Mouse (Mus musculus) megakaryocyte, embryonic 14.5 days (primary cell): ENCODE results near the gene Bcl2l13.

Experiments used
- FLI1 ChIP-seq: IDR thresholded peaks from 2 replicates; pipeline ENCODE4 v1.6.1; 2012; ENCODE audit warnings: low read length, inconsistent platforms, mixed read lengths
- GATA1 ChIP-seq: IDR thresholded peaks from 3 replicates; pipeline ENCODE4 v1.6.1; 2012; ENCODE audit warnings: mixed read lengths, low read length, inconsistent platforms, borderline replicate concordance

DNA sequence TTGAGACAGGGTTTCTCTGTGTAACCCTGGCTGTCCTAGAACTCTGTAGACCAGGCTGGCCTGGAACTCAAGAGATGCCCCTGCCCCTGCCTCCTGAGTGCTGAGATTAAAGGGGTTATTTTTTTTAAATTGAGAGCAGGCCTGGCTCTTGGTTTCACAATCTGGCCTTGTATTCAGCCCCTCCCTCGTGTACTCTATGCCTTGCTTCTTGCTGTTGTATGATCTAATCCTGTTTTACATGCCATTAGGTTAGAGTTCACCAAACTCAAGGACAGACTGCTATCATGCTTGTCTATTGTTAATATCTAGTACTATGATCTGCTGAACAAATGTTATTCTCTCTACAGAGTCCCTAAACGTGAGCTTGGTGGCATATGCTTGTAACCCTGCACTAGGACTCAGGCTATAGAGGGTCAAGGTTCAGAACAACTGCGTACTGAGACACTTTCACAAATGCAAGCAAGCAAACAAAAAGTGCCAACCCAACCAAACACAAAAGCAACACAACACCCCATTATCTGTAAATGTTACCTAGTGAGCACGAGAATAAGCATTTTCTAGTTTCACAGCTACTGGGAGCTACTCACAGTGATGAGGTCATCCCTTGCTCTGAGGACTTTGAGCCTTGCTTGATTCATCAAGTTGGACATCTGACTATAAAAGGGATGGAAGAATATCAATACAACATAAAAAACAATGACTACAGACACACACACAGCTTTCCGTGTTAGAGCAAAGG is 28.8 kb upstream of the Bcl2l13 start:
- no peak for TF ChIP-seq GATA1
- TF ChIP-seq FLI1 = no peak
